ENCODE assay signal across 9 mouse cellular contexts in the genomic region with DNA sequence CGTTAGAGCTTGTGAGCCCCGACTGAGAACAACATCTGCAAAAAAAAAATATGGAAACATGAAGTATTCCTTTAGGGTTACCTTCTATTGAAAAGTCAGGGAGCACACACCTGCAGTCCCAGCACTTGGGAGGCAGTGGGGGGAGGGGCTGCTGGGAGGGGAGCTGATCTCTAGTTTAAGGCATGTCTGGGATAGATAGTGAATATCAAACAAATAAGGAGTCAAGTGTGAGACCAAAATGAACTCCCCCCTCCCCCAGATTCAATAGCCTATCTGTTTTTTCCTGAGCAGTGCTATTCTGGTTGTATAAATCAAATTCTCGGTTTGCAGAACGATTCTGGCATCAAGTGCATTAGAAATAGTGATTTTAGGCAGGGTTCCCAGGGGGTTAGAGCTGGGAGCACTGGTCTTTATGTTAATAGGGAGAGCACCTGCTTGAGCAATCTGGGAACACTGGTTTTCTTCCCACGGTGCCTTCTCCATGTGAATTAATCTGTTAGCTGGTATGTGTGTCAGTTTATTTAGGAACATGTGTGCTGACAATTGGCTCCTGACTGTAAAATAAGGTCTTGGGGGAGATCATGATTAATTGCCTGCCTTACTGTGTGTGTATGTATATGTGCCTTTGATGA.
A peak's percentile ranks its signal among the peaks of the same experiment; 100 is the strongest.
DNase-seq lines count a peak whose midpoint lies in the region; ATAC-seq and TF ChIP-seq lines count a peak whose summit lies in the region.
"Had no signal": no experiment of that assay in that cellular context is flagged by ENCODE, and none has a peak within 500 bp of the region (broad histone marks: within the 10 kb centered on the region; RNA-seq: fewer than 3 reads in every experiment).

No protein-coding gene starts in this region.

- H3K9ac ChIP-seq in kidney, embryonic 16.5 days (replicated peaks; ENCODE audit: low read length), result no peak overlapping the region
- 0 out of 2 replicates have a peak overlapping the region, but pooled peaks have one; percentile 72 for H3K9ac ChIP-seq in embryonic facial prominence, embryonic 13.5 days
- H3K9ac ChIP-seq in hindbrain, embryonic 12.5 days, result peak overlapping the region; percentile 51; the same call in 1 of the 2 replicates

- H3K4me1 ChIP-seq in kidney, embryonic 16.5 days (ENCODE audit: insufficient read depth, low read length), result peaks cover 60% of the 10 kb centered on the region
- H3K4me1 ChIP-seq in kidney, adult 2 months (ENCODE audit: control insufficient read depth, insufficient read depth, low read length), result no peaks in the 10 kb centered on the region
- peaks cover 57% of the 10 kb centered on the region for H3K4me1 ChIP-seq in embryonic facial prominence, embryonic 13.5 days
- H3K4me1 ChIP-seq in hindbrain, embryonic 12.5 days, result peaks cover 67% of the 10 kb centered on the region

- intact Hi-C loops in left cerebral cortex, adult 2 months (cut with DNase I), result loop anchor here (5.0 kb wide), 1 partner anchor 195 kb away; the partner anchor contains the start of gene Enc1

- TF ChIP-seq POLR2A in kidney, adult 2 months (IDR thresholded peaks at IDR 0.05; ENCODE audit: low read depth, low read length), result no peak
- TF ChIP-seq POLR2A in myocyte (IDR thresholded peaks at IDR 0.05; ENCODE audit: insufficient read length, low read depth), result no peak

- no peak for DNase-seq in kidney, adult 2 months
- DNase-seq in kidney, postnatal 4 days, result no peak
- no peak for DNase-seq in left cerebral cortex, adult 2 months (ENCODE audit: extremely low spot score in 1 of 2, low spot score in 2 of 2)
- DNase-seq in urinary bladder, postnatal 4 days (ENCODE audit: low spot score in 2 of 2), result no peak

- no peak for TF ChIP-seq CTCF in kidney, adult 2 months (conservative IDR thresholded peaks at IDR 0.05; ENCODE audit: insufficient read depth, insufficient read length, low read depth, low read length)
- TF ChIP-seq CTCF in left cerebral cortex, adult 2 months (IDR thresholded peaks at IDR 0.05), result no peak

- ATAC-seq in kidney, embryonic 16.5 days (ENCODE audit: low FRiP score, low TSS enrichment), result no peak
- no peak for ATAC-seq in embryonic facial prominence, embryonic 13.5 days (ENCODE audit: insufficient number of reproducible peaks, insufficient read depth, low FRiP score, low TSS enrichment, low read depth)
- ATAC-seq in hindbrain, embryonic 12.5 days (ENCODE audit: low FRiP score), result peak; percentile 29; the same call in 1 of the 2 replicates
- ATAC-seq: Patski had no signal

- H3K36me3 ChIP-seq in kidney, embryonic 16.5 days (ENCODE audit: insufficient read depth, low read length), result no peaks in the 10 kb centered on the region
- H3K36me3 ChIP-seq in kidney, adult 2 months (ENCODE audit: control insufficient read depth, insufficient read depth, low read length), result no peaks in the 10 kb centered on the region
- no peaks in the 10 kb centered on the region for H3K36me3 ChIP-seq in embryonic facial prominence, embryonic 13.5 days
- H3K36me3 ChIP-seq in hindbrain, embryonic 12.5 days, result no peaks in the 10 kb centered on the region
- no peaks in the 10 kb centered on the region for H3K36me3 ChIP-seq in myocyte (ENCODE audit: control insufficient read depth, insufficient read depth)

- no peak overlapping the region for H3K4me3 ChIP-seq in kidney, embryonic 16.5 days (ENCODE audit: low read length)
- no peak overlapping the region for H3K4me3 ChIP-seq in kidney, adult 2 months (ENCODE audit: insufficient read depth, low read depth, low read length)
- H3K4me3 ChIP-seq in embryonic facial prominence, embryonic 13.5 days, result no peak overlapping the region
- H3K4me3 ChIP-seq in hindbrain, embryonic 12.5 days, result no peak overlapping the region
- peak overlapping the region; percentile 22 for H3K4me3 ChIP-seq in myocyte
- H3K4me3 ChIP-seq in left cerebral cortex, adult 2 months, result no peak overlapping the region

- no peak overlapping the region; the same call in 1 of the 2 replicates for H3K27ac ChIP-seq in kidney, embryonic 16.5 days (ENCODE audit: low read length)
- H3K27ac ChIP-seq in kidney, adult 2 months (ENCODE audit: insufficient read depth, low read depth, low read length), result no peak overlapping the region
- H3K27ac ChIP-seq in embryonic facial prominence, embryonic 13.5 days, result peak overlapping the region; percentile 66
- H3K27ac ChIP-seq in hindbrain, embryonic 12.5 days, result peak overlapping the region; percentile 91
- H3K27ac ChIP-seq in left cerebral cortex, adult 2 months, result no peak overlapping the region; the same call in 1 of the 2 replicates

- no peaks in the 10 kb centered on the region for H3K27me3 ChIP-seq in kidney, embryonic 16.5 days (ENCODE audit: insufficient read depth, low read length)
- no peaks in the 10 kb centered on the region for H3K27me3 ChIP-seq in kidney, adult 2 months (replicated peaks; ENCODE audit: control insufficient read depth, insufficient read depth, low read length)
- 0 out of 2 replicates have a peak, but pooled peaks cover 5% of the 10 kb centered on the region for H3K27me3 ChIP-seq in embryonic facial prominence, embryonic 13.5 days
- no peaks in the 10 kb centered on the region for H3K27me3 ChIP-seq in hindbrain, embryonic 12.5 days
- no peaks in the 10 kb centered on the region for H3K27me3 ChIP-seq in myocyte (ENCODE audit: control insufficient read depth, insufficient read depth, insufficient read length)
- H3K27me3 ChIP-seq: Patski had no signal

- H3K9me3 ChIP-seq in kidney, embryonic 16.5 days (ENCODE audit: low read length), result no peaks in the 10 kb centered on the region
- no peaks in the 10 kb centered on the region for H3K9me3 ChIP-seq in embryonic facial prominence, embryonic 13.5 days
- no peaks in the 10 kb centered on the region for H3K9me3 ChIP-seq in hindbrain, embryonic 12.5 days (replicated peaks)

- H3K79me2 ChIP-seq in myocyte (ENCODE audit: control insufficient read depth, insufficient read depth), result no peaks in the 10 kb centered on the region

- WGBS in kidney, embryonic 16.5 days, result 21% methylated on average over 5 of the region's 5 CpGs
- 51% methylated on average over 5 of the region's 5 CpGs for WGBS in kidney, adult 2 months
- WGBS in embryonic facial prominence, embryonic 13.5 days, result 29% methylated on average over 5 of the region's 5 CpGs
- WGBS in hindbrain, embryonic 12.5 days, result 12% methylated on average over 5 of the region's 5 CpGs

- H3ac ChIP-seq in myocyte (ENCODE audit: control insufficient read depth, insufficient read length), result no peak overlapping the region

- H3K4me2 ChIP-seq in kidney, embryonic 16.5 days (replicated peaks; ENCODE audit: low read depth, low read length), result peak overlapping the region; percentile 64; the same call in 1 of the 2 replicates
- H3K4me2 ChIP-seq in embryonic facial prominence, embryonic 13.5 days, result no peak overlapping the region
- H3K4me2 ChIP-seq in hindbrain, embryonic 12.5 days (replicated peaks), result peak overlapping the region; percentile 65; the same call in 1 of the 2 replicates
- H3K4me2 ChIP-seq in myocyte (ENCODE audit: low read depth), result peak overlapping the region; percentile 80

TF ChIP-seq in myocyte, 11 proteins besides CTCF, POLR2A, EP300 and RAD21:
- TF ChIP-seq MYOD1 (IDR thresholded peaks at IDR 0.05; ENCODE audit: control insufficient read depth in 1 of 3, insufficient read length in 2 of 3, low read depth in 2 of 3), result no peak
- TF ChIP-seq USF1 (IDR thresholded peaks at IDR 0.05; ENCODE audit: low read depth), result no peak
- TF ChIP-seq TCF12 (IDR thresholded peaks at IDR 0.05; ENCODE audit: insufficient read depth, poor library complexity, severe bottlenecking), result no peak
- no peak for TF ChIP-seq CEBPB (IDR thresholded peaks at IDR 0.05; ENCODE audit: insufficient read depth, poor library complexity, severe bottlenecking)
- TF ChIP-seq E2F4 (IDR thresholded peaks at IDR 0.05; ENCODE audit: insufficient read depth), result no peak
- TF ChIP-seq MAX (IDR thresholded peaks at IDR 0.05; ENCODE audit: low read depth), result no peak
- no peak for TF ChIP-seq SRF (IDR thresholded peaks at IDR 0.05; ENCODE audit: control insufficient read depth, insufficient read length, low read depth)
- no peak for TF ChIP-seq MYOG (IDR thresholded peaks at IDR 0.05; ENCODE audit: control insufficient read depth in 1 of 3, insufficient read depth in 1 of 3, insufficient read length in 2 of 3, low read depth in 2 of 3)
- no peak for TF ChIP-seq TCF3 (IDR thresholded peaks at IDR 0.05; ENCODE audit: insufficient read length, low read depth)
- no peak for TF ChIP-seq POLR2AphosphoS2 (IDR thresholded peaks at IDR 0.05; ENCODE audit: insufficient read length, low read depth)

Comparison
In these comparisons a context has a peak if more than half of its experiments do, and no peak if none do; other contexts are left out.
1. H3K27ac ChIP-seq: peak in embryonic facial prominence, embryonic 13.5 days (single experiment) and hindbrain, embryonic 12.5 days (single experiment); none in kidney, embryonic 16.5 days (single experiment), kidney, adult 2 months (single experiment) and left cerebral cortex, adult 2 months (single experiment).